Mouse (Mus musculus): ENCODE results near the gene Tmem151a. TPM values are rescaled to one million over a fixed set of nuclear protein-coding genes. Genes with fewer than 3 reads are reported as not detected.
A peak's percentile ranks its signal among the peaks of the same experiment; 100 is the strongest.
"Not testable (repeated sequence)": the region's sequence is repeated elsewhere in the genome, so short reads cannot be mapped to it uniquely, and the experiment has no call there.

The Tmem151a gene
- total RNA-seq, 2 experiments from 2014 or later = 1.2 TPM; not detected in 1

DNA sequence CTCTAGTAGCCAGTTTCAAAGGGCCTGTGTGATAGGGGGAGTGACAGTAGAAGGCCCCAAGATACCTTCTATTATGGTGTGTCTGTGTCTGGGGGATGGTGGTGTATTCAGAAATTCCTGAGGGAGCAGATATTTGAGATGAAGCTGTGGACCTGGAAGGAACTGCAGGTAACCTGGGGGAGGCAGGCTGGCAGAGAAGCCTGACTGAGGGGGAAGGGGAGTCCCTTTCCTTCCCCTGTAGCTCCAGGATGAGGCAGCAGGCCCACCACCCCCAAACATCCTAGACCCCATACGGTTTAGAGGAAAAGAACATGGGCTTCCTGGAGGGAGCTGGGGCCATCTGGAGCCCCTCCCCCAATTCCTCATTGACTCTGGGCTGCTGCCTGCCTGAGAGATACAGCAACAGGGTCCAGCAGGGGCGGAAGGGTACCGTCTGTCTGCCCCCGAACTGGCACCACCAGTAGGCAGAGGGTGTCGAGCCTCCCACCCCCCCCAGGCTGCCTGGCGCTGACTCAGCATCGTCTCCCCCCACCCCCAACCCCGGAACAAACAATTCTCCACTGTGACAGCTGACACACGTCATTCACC is 10.7 kb upstream of the Tmem151a start:
- ATAC-seq (replicated peaks; ENCODE audit: low FRiP score, low TSS enrichment, poor library complexity, severe bottlenecking) = no peak

DNA sequence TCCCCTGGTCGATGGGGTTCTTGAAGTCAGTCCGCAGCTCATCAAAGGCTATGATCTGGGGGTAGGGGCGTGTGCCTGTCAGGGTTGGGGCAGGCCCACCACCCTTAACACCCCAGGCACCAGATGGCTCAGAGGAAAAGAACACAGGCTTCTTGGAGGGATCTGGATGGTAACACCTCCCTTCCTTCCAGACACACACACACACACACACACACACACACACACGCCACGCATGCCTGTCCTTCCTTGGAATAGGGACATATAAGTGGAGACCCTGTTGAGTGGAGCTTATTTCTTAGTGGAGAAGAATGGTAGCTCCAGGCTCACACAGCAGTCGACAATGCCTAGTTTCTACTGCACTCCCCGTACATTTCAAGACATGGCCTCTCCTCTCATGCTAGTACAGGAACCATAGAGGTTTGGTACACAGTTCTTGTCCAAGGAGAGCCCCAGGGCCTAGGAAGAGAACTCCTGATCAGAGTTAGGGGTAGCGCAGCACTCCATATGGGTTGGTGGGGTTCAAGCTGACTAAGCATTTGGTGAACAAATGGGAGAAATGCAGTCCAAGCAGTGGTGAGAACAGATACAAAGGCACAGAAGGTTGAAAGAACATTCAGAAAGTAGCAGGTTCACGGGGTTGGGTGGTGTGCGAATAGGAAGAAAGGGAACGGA is 9.6 kb upstream of the Tmem151a start:
- ATAC-seq (replicated peaks; ENCODE audit: low FRiP score, low TSS enrichment, poor library complexity, severe bottlenecking) = no peak

DNA sequence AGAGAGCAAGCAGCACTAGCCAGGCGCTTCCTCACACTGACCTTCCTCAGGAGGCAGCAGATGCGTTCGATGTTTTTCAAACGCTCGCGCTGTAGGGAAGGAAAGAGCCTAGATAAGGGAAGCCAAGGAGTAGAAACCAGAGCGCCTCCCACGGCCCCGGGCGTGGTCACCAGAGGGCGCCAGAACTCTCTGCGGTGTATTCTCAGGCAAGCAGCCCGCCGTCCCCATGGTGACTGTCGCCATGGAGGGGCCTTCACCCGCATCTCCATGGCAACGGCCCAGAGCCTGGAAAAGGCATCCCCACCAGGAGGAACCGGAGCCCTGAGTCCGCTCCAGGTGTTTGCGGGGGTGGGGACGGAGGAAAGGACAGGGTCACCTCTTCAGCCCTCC is 8.9 kb upstream of the Tmem151a start:
- peak; percentile 78 for ATAC-seq (replicated peaks; ENCODE audit: low FRiP score, low TSS enrichment, poor library complexity, severe bottlenecking)

DNA sequence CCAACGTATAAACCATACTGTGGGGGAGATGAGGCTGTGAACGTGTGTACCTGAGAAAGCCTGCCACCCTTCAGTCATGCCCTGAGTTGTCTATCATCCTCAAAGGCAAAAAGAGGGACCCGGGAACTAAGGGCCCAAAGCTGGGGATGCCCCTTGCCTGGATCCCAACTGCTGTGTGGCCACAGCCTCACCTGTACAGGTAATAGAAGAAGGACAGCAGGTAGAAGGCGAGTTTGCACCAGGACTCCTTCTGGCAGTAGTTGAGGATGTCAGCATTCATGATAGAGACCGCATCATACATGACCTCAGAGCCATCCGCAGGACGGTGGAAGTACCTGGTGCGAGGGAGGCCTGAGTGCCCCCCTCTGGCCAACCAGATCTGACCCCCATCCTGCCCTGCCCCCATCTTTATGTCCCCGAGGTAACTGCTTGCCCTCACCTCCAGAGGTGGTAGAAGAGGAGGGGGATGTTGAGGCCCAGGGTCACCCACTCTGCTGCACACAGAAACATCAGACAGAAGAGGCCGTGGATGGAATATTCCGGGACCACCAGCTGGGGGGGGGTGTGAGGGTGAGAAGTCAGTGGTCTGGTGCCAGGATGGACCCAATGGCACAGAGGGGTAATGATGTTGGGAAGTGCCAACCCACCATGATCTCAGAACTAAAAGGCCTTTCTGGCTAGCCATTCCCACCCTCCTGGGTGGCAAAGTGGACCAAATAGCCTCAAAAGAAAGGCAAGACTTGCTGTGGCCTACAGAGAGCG is 8.3 kb upstream of the Tmem151a start:
- ATAC-seq (replicated peaks; ENCODE audit: low FRiP score, low TSS enrichment, poor library complexity, severe bottlenecking) = no peak

DNA sequence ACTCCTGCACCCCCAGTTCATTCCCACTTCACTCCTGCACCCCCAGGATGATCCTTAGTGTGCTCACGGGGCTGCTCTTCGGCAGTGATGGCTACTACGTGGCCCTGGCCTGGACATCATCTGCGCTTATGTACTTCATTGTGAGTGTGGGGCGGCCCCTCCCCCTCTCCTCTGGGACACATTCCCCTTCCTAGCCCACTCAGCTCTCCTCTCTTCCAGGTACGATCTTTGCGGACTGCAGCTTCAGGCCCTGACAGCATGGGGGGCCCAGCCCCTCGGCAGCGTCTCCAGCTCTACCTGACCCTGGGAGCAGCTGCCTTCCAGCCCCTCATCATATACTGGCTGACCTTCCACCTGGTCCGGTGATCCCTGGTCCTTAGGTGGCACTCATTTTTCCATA is 6.8 kb upstream of the Tmem151a start:
- ATAC-seq (replicated peaks; ENCODE audit: low FRiP score, low TSS enrichment, poor library complexity, severe bottlenecking) = no peak

DNA sequence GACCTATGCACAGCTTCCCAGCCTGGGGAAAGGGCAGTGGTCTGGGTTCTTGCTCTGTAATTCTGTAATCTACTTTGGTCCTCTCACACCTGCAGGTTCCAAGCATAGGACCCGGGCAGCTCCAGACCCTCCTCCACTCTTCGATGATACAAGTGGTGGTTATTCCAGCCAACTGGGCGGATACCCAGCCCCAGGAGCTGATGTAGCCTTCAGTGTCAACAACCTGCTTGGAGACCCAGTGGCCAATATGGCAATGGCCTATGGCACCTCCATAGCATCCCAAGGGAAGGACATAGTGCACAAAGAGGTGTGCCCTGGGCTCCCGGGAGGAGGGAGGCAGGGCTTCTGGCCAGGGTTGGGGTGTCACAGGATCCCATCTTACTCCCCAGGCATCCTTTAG is 4.0 kb upstream of the Tmem151a start:
- no peak for ATAC-seq (replicated peaks; ENCODE audit: low FRiP score, low TSS enrichment, poor library complexity, severe bottlenecking)

DNA sequence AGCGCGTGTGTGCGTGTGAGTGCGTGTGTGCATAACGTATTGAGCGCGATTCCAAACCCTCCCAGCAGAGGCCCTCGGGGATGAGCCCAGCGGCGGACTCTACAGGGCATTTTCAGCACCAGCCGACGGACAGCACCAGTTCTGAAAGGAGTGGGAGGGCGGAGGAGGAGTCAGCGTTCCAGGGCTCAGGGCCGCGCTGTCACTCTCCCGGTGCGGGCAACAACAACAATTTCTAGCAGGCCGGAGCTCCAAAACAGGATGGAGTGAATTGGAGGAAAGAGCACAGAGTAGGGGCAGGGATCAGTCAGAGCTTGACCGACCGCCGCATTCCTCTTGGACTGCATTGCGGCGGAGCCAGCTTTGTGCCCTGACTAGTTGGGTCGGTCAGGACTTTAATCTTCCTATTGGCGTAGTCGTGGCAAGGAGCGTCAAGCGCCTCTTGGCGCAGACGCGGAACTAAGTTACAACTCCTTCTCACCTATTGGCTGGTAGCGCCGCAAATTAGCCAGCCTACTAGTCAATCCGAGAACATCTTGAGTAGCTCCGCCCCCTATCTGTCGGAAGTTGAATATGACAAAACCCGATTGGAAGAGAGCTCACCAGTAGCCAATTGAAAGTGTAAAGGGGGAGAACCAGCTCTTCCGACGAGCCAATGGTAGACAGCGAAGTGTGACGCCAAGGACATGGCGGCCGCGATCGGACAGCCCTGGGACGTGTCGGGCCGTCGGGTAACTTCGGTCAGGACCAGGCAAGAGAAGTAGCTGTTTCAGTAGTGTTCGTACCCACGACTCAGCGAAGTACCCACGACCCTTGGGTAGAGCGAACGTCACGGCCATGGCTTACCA is 2.8 kb upstream of the Tmem151a start, which contains the start of gene Yif1a:
Gene Yif1a, plus strand, starts transcription at position 655 of the 845 bp plus-strand sequence.
- ATAC-seq (replicated peaks; ENCODE audit: low FRiP score, low TSS enrichment, poor library complexity, severe bottlenecking) = peak; percentile 87

DNA sequence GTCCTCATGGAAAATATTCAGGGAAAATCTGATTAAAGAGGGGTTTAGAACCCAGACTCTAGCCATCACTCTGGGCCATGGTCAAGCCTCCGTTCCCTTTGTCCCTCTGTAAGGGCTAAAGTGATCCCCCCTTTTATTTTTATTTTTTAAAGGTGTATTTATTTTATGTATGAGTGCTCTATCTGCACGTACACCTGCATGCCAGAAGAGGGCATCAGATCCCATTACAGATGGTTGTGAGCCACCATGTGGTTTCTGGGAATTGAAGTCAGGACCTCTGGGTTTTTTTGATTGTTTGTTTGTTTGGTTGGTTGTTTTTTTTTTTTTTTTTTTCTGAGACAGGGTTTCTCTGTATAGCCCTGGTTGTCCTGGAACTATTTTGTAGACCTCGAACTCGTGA is 1.2 kb upstream of the Tmem151a start:
- ATAC-seq (replicated peaks; ENCODE audit: low FRiP score, low TSS enrichment, poor library complexity, severe bottlenecking) = not testable (repeated sequence)

DNA sequence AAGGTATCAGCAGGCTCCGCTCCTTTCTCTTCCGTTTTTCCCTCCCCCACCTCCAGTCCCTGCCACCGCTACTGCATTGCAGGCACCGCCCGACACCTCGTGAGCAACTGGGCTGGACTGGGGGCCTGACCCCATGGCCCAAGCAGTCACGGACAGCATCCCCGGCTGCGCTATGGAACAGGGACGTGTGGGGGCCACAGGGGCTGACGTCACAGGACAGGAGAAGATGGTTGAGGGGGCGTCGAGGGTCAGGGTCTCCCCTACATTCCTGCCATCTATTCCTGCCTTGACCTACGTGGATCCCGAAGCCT is 542 bp downstream of the Tmem151a start:
- ATAC-seq (replicated peaks; ENCODE audit: low FRiP score, low TSS enrichment, poor library complexity, severe bottlenecking) = no peak

DNA sequence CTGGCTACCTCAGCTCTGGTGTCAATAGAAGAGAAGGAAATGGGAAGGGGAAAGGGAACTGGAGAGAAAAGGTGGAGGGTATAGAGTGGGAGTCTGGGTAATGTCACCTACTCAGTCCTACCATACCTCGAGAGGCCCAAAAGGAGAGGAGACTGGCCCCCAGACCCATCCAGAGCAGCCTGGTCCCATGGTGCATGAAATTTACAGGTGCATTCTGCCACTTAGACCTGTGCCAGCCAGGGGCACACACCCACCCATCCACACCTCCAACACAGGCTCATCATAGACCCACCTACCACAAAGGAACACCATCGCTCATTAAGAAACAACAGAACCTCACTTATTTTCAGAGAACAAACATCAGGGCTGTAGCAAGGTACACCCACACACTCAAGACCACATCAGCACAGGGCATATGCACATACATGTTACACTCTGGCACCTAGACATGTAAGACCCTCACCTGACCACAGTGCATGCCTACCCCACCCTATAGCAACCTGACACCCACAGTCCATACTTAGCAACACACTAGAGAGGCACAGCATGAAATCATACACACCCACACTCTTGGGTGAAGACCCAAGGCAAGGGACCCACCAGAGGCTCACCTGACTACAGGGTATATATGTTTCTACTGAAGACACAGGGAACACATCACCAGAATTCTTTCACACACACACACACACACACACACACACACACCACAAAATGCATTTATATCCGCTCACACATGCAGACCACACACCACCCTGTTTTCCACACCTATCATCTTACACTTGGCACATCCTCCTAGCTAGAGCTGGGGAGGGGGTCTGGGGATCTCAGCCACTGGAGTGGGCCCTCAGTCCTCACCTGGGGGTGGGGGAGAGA is 1.1 kb downstream of the Tmem151a start:
- no peak for ATAC-seq (replicated peaks; ENCODE audit: low FRiP score, low TSS enrichment, poor library complexity, severe bottlenecking)

DNA sequence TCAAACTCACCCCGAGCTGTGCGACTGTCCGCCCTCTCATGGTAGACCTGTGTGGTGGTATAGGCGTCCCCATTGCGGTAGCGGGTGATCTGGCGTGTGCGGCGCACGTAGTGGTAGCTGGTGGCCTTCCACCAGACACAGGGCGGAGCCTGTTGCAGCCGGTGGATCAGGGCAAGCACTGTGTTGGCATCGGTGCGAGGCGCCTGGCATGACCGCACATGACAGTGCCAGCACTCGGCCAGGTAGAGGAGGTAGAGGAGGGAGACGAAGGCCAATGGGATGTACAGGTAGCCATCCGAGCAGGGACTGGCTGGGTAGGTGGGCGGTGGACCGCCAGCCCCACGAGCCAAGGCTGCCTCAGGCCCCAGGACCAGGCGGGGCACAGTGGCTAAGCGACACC is 2.7 kb downstream of the Tmem151a start:
- no peak for ATAC-seq (replicated peaks; ENCODE audit: low FRiP score, low TSS enrichment, poor library complexity, severe bottlenecking)

DNA sequence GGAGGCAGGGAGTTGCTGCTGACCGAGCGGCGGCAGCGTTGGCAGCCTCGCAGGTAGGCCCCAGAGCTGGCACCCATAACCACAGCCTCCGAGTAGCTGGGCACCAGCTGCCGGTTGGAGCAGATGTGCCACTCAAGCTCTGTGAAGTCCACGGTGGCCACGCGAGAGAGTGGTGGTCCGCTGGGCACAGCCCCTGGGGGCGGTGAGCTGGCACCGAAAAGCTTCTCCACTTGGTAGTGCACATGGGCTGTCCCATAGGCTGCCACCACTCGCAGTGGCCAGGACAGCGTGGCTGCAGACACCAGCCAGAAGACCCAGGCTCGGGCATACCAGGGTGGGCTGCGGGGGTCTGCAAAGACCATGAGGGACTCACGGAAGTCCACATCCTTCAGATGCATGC is 3.3 kb downstream of the Tmem151a start:
- ATAC-seq (replicated peaks; ENCODE audit: low FRiP score, low TSS enrichment, poor library complexity, severe bottlenecking) = no peak

DNA sequence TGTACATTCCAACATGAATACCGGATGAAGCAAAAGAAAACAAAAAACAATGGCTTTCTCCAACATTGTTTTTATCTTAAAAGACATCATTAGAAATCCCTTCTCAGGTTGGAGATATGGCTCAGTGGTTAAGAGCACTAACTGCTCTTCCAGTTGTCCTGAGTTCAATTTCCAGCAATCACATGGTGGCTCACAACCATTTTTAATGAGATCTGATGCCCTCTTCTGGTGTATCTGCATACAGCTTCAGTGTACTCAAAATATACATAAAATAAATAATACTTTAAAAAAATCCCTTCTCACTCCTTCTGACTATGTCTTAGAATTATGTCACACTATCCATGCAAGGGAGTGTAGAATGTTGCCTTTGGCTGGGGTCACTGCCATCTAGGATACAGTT is 6.1 kb downstream of the Tmem151a start:
- no peak for ATAC-seq (replicated peaks; ENCODE audit: low FRiP score, low TSS enrichment, poor library complexity, severe bottlenecking)

DNA sequence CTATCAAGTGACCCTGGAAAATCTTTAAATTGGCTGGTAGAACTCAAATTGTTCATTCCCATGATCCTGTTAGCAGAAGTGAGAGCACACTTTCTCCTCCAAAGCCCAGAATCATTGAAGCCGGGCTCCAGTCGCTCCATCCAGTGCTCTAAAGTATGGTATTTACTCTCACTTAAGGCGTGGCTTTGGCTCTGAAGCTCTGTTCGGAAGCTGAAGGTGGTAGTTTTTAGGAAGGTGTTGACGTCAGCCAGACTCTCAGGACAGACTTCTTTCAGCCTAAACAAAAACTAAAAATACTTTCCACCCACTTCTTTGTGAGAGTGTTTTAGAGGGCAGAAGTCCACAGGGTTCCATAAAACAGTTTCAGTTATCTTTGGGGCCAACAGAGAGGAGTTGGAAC is 11.8 kb downstream of the Tmem151a start:
- no peak for ATAC-seq (replicated peaks; ENCODE audit: low FRiP score, low TSS enrichment, poor library complexity, severe bottlenecking)

DNA sequence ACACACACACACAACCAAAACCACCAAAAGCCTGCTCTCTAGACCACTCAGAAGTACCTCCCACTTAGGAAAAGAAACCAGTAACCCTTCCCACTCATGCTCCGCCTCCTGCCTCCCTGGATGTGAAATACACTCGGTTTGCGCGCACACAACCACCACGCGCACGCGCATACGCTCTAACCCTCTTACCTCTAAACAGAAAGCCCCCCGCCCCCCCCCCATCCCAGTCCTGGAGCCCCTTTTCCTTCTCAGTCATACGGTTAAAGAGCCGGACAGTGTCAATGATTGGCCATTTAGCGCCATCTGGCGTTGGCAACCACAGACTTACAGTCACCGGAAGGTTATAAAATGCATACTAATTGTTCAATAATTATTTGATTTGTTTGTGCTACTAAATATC is 12.3 kb downstream of the Tmem151a start:
- no peak for ATAC-seq (replicated peaks; ENCODE audit: low FRiP score, low TSS enrichment, poor library complexity, severe bottlenecking)

DNA sequence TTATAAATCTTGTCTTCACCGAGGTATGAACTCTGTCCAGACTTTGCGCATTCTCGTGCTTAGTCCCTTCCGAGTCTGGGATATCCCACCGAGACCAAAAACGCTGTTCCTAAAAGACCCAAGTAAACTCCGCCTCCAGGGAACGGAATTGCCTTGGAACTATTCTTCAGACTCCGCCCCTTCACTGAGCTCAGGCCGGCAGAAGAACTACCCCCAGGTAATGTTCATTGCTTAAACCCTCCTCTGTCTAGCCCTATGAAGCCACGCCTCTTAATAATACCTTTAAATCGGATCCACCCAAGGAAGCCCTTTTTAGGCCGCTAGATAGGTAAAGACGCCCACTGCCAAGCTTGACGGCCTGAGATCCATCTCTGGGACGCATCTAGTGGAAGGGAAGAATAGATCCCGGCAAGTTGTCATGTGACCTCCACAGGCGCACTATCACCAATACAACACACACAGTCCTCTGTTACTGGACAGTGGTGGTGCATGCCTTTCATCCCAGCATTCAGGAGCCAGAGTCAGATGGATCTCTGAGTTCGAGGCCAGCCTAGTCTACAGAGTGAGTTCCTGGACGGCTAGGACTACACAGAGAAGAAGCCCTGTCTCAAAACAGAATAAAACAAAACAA is 12.8 kb downstream of the Tmem151a start:
- no peak for ATAC-seq (replicated peaks; ENCODE audit: low FRiP score, low TSS enrichment, poor library complexity, severe bottlenecking)

DNA sequence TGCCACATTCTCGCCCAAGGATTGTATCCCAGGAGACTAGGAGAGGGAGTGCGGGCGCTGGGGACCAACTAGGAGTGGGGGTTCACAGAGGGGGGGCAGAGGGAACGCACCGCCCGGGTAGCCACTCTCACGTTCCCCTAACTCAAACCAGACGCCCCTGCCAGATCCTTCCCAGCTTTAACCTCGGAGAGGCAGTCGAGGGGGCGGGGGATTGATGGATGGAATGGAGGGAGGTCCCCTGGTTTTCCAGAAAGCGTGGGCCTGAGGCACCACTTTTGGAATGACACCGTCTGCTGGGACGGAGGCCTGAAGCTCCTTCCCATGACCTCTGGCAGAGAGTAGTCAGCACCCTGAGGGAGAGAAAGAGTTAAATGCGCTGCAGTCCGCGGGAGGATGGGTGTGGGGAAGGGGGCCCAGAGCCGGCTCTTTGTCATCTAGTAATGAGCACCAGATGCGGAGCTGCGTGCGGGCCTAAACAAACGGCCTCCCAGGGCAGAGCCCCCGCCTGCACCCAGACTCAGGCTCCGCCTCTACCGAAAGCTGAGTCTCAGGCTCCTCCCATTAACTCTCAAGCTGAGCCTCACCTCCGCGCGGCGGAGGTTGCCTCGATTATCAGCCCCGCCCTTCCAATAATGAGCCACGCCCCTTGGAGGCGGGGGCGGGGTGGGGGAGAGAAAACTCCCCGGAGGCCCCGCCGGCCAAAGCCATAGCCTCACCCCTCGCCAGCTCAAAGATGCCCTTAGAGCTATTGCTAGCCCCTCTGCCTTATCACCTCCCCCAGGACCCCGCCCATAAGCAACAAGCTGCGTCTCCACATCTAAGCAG is 13.6 kb downstream of the Tmem151a start:
- ATAC-seq (replicated peaks; ENCODE audit: low FRiP score, low TSS enrichment, poor library complexity, severe bottlenecking) = peak; percentile 72

DNA sequence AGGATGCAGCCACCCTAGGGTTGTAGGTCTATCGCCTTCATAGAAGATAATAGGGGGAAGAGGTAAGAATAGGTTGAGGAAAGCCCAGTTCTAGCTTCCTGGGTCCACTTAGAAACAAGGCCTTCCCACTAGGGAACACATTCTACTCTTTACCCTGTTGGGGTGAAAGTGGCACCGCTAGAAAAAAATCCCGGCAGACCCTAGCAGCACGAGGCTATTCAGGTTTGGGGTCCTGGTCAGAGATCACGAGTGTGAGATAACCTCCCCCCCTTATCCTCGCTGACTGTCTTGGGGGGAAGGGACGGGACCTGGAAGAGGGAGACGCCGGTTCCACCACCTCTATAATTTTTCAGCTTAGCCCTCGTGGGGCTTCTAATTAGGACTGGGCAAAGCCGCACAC is 14.3 kb downstream of the Tmem151a start:
- ATAC-seq (replicated peaks; ENCODE audit: low FRiP score, low TSS enrichment, poor library complexity, severe bottlenecking) = no peak

Data from megakaryocyte-erythroid progenitor cell, adult 5-6 weeks (primary cell).